Mouse (Mus musculus): ENCODE measurements around the gene Hs3st2. TPM values are rescaled to one million over a fixed set of nuclear protein-coding genes. Genes with fewer than 3 reads are reported as not detected.

Hs3st2 gene
- polyA plus RNA-seq, 1 experiment, result not detected

DNA sequence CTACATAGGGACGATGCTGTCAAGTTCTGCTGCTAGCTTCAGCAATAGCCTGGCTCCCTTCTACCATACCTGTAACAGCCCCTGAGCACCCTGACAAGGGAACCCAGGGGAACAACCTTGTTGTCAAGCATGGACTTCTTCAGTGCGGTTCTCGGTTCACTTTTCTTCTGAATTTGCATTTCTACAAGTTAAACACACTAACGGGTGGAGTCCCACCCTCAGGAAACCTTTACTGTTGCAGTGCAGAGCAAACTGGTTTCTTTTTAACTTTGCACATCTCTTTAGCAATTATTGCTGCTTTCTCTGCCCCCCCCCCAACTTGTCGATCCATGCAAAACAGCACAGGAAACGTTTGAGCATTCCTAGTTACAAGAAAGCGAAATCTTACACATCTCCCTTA is 19.7 kb upstream of the Hs3st2 start:
- no peak overlapping the region for H3K4me3 ChIP-seq (ENCODE audit: insufficient read depth, poor library complexity, severe bottlenecking)
- H3K79me2 ChIP-seq (ENCODE audit: control insufficient read depth, insufficient read depth), result no peaks in the 10 kb centered on the region
- no peaks in the 10 kb centered on the region for H3K79me3 ChIP-seq (ENCODE audit: low read depth)
- H3K36me3 ChIP-seq (ENCODE audit: control insufficient read depth, insufficient read depth), result no peaks in the 10 kb centered on the region
- H3K27me3 ChIP-seq (ENCODE audit: control insufficient read depth, insufficient read depth, insufficient read length), result no peaks in the 10 kb centered on the region
- TF ChIP-seq MYOG (IDR thresholded peaks at IDR 0.05; ENCODE audit: control insufficient read depth, extremely low read depth, insufficient read length), result no peak
- TF ChIP-seq MYOD1 (IDR thresholded peaks at IDR 0.05; ENCODE audit: control insufficient read depth, insufficient read length, low read depth), result no peak
- TF ChIP-seq USF1 (IDR thresholded peaks at IDR 0.05; ENCODE audit: low read depth), result no peak
- TF ChIP-seq CTCF (IDR thresholded peaks at IDR 0.05; ENCODE audit: control insufficient read depth, insufficient read depth, insufficient read length), result no peak
- no peak for TF ChIP-seq FOSL1 (IDR thresholded peaks at IDR 0.05; ENCODE audit: insufficient read depth, low read length, poor library complexity, severe bottlenecking)
- no peak for TF ChIP-seq CEBPB (IDR thresholded peaks at IDR 0.05; ENCODE audit: low read depth)
- TF ChIP-seq MAX (IDR thresholded peaks at IDR 0.05), result no peak
- no peak overlapping the region for H3ac ChIP-seq (ENCODE audit: control insufficient read depth, insufficient read length, low read depth)

GRCm38 (mm10) chr7:121375456-121375855 is 16.2 kb upstream of the Hs3st2 start:
- Histone ChIP-seq H3K79me2 (ENCODE audit: control insufficient read depth, insufficient read depth) (no peaks in the 10 kb centered on the region), H3ac (ENCODE audit: control insufficient read depth, insufficient read length, low read depth) (no peak overlapping the region), H3K79me3 (ENCODE audit: low read depth) (no peaks in the 10 kb centered on the region), H3K36me3 (ENCODE audit: control insufficient read depth, insufficient read depth) (no peaks in the 10 kb centered on the region), H3K27me3 (ENCODE audit: control insufficient read depth, insufficient read depth, insufficient read length) (no peaks in the 10 kb centered on the region), H3K4me3 (ENCODE audit: insufficient read depth, poor library complexity, severe bottlenecking) (no peak overlapping the region)
- TF ChIP-seq CEBPB (IDR thresholded peaks at IDR 0.05; ENCODE audit: low read depth) (no peak), MYOG (IDR thresholded peaks at IDR 0.05; ENCODE audit: control insufficient read depth, extremely low read depth, insufficient read length) (no peak), CTCF (IDR thresholded peaks at IDR 0.05; ENCODE audit: control insufficient read depth, insufficient read depth, insufficient read length) (no peak), MAX (IDR thresholded peaks at IDR 0.05) (no peak), USF1 (IDR thresholded peaks at IDR 0.05; ENCODE audit: low read depth) (no peak), MYOD1 (IDR thresholded peaks at IDR 0.05; ENCODE audit: control insufficient read depth, insufficient read length, low read depth) (no peak), FOSL1 (IDR thresholded peaks at IDR 0.05; ENCODE audit: insufficient read depth, low read length, poor library complexity, severe bottlenecking) (no peak)

GRCm38 (mm10) chr7:121378942-121379341 is 12.7 kb upstream of the Hs3st2 start:
- Histone ChIP-seq H3K79me3 (ENCODE audit: low read depth) (no peaks in the 10 kb centered on the region), H3ac (ENCODE audit: control insufficient read depth, insufficient read length, low read depth) (no peak overlapping the region), H3K79me2 (ENCODE audit: control insufficient read depth, insufficient read depth) (no peaks in the 10 kb centered on the region), H3K4me3 (ENCODE audit: insufficient read depth, poor library complexity, severe bottlenecking) (no peak overlapping the region), H3K36me3 (ENCODE audit: control insufficient read depth, insufficient read depth) (no peaks in the 10 kb centered on the region), H3K27me3 (ENCODE audit: control insufficient read depth, insufficient read depth, insufficient read length) (no peaks in the 10 kb centered on the region)
- TF ChIP-seq MAX (IDR thresholded peaks at IDR 0.05) (no peak), CTCF (IDR thresholded peaks at IDR 0.05; ENCODE audit: control insufficient read depth, insufficient read depth, insufficient read length) (no peak), FOSL1 (IDR thresholded peaks at IDR 0.05; ENCODE audit: insufficient read depth, low read length, poor library complexity, severe bottlenecking) (no peak)

GRCm38 (mm10) chr7:121391984-121392739 is 503 bp downstream of the Hs3st2 start:
- no peaks in the 10 kb centered on the region for H3K27me3 ChIP-seq (ENCODE audit: control insufficient read depth, insufficient read depth, insufficient read length)
- no peak overlapping the region for H3K4me3 ChIP-seq (ENCODE audit: insufficient read depth, poor library complexity, severe bottlenecking)
- no peaks in the 10 kb centered on the region for H3K36me3 ChIP-seq (ENCODE audit: control insufficient read depth, insufficient read depth)
- no peaks in the 10 kb centered on the region for H3K79me3 ChIP-seq (ENCODE audit: low read depth)
- TF ChIP-seq MAX (IDR thresholded peaks at IDR 0.05), result no peak
- no peak for TF ChIP-seq CTCF (IDR thresholded peaks at IDR 0.05; ENCODE audit: control insufficient read depth, insufficient read depth, insufficient read length)
- no peak for TF ChIP-seq MYOD1 (IDR thresholded peaks at IDR 0.05; ENCODE audit: control insufficient read depth, insufficient read length, low read depth)
- TF ChIP-seq MYOG (IDR thresholded peaks at IDR 0.05; ENCODE audit: control insufficient read depth, extremely low read depth, insufficient read length), result no peak
- TF ChIP-seq FOSL1 (IDR thresholded peaks at IDR 0.05; ENCODE audit: insufficient read depth, low read length, poor library complexity, severe bottlenecking), result no peak
- no peak for TF ChIP-seq CEBPB (IDR thresholded peaks at IDR 0.05; ENCODE audit: low read depth)
- TF ChIP-seq USF1 (IDR thresholded peaks at IDR 0.05; ENCODE audit: low read depth), result no peak
- H3ac ChIP-seq (ENCODE audit: control insufficient read depth, insufficient read length, low read depth), result no peak overlapping the region
- no peaks in the 10 kb centered on the region for H3K79me2 ChIP-seq (ENCODE audit: control insufficient read depth, insufficient read depth)

- Histone ChIP-seq H3K36me3 (ENCODE audit: control insufficient read depth, insufficient read depth) (no peaks in the 10 kb centered on the region), H3K4me3 (ENCODE audit: insufficient read depth, poor library complexity, severe bottlenecking) (no peak overlapping the region), H3K79me2 (ENCODE audit: control insufficient read depth, insufficient read depth) (no peaks in the 10 kb centered on the region), H3K27me3 (ENCODE audit: control insufficient read depth, insufficient read depth, insufficient read length) (no peaks in the 10 kb centered on the region), H3K79me3 (ENCODE audit: low read depth) (no peaks in the 10 kb centered on the region), H3ac (ENCODE audit: control insufficient read depth, insufficient read length, low read depth) (no peak overlapping the region)
- no peak for TF ChIP-seq CTCF (IDR thresholded peaks at IDR 0.05; ENCODE audit: control insufficient read depth, insufficient read depth, insufficient read length)
- no peak for TF ChIP-seq CEBPB (IDR thresholded peaks at IDR 0.05; ENCODE audit: low read depth)
These were observed 1.0 kb downstream of the Hs3st2 start for GRCm38 (mm10) chr7:121392740-121392993.

DNA sequence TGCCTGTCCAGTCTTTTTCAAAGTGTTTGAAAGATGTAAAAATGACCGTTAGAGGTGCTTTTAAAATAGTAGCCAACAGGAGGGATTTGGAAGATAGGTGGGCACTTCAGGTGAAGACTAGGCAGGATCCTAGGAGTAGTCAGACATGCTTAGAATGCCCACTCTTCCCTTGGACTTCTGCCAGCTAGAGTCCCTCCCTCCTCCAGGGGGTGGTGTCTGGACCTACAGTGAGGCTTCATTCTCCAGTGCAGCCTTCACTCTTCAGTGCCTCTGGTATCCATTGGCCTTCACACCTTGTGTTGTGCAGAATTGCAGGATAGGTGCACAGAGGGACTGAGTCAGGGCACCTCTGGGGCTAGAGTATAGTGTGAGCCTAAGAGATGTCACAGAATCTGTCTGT is 2.2 kb downstream of the Hs3st2 start:
- Histone ChIP-seq H3K79me2 (ENCODE audit: control insufficient read depth, insufficient read depth) (no peaks in the 10 kb centered on the region), H3K36me3 (ENCODE audit: control insufficient read depth, insufficient read depth) (no peaks in the 10 kb centered on the region), H3K4me3 (ENCODE audit: insufficient read depth, poor library complexity, severe bottlenecking) (no peak overlapping the region)

More for the DNA sequence above, 2.2 kb downstream of the Hs3st2 start:
- Histone ChIP-seq H3K27me3 (ENCODE audit: control insufficient read depth, insufficient read depth, insufficient read length) (no peaks in the 10 kb centered on the region), H3K79me3 (ENCODE audit: low read depth) (no peaks in the 10 kb centered on the region), H3ac (ENCODE audit: control insufficient read depth, insufficient read length, low read depth) (no peak overlapping the region)
- TF ChIP-seq CEBPB (IDR thresholded peaks at IDR 0.05; ENCODE audit: low read depth), result no peak
- no peak for TF ChIP-seq USF1 (IDR thresholded peaks at IDR 0.05; ENCODE audit: low read depth)
- no peak for TF ChIP-seq MYOG (IDR thresholded peaks at IDR 0.05; ENCODE audit: control insufficient read depth, extremely low read depth, insufficient read length)
- no peak for TF ChIP-seq MAX (IDR thresholded peaks at IDR 0.05)
- no peak for TF ChIP-seq CTCF (IDR thresholded peaks at IDR 0.05; ENCODE audit: control insufficient read depth, insufficient read depth, insufficient read length)
- no peak for TF ChIP-seq MYOD1 (IDR thresholded peaks at IDR 0.05; ENCODE audit: control insufficient read depth, insufficient read length, low read depth)
